Mouse (Mus musculus) CH12.LX (cell line): Measurements from ENCODE around the gene Sult1e1.

Experiments used
- CTCF ChIP-seq, 2 experiments: IDR thresholded peaks in 1 of 2; conservative IDR thresholded peaks in 1 of 2; 2 replicates each; pipeline ENCODE4 v1.5.1; 2011 to 2012; ENCODE audit warnings: low read depth in 2 of 2, low read length in 2 of 2, improper control_type of control experiment in 1 of 2, inconsistent platforms in 1 of 2, mild to moderate bottlenecking in 1 of 2, moderate library complexity in 1 of 2
- EP300 ChIP-seq: IDR thresholded peaks from 2 replicates; pipeline ENCODE4 v1.6.1; 2011; ENCODE audit warnings: low read length, improper control_type of control experiment
- MAX ChIP-seq: IDR thresholded peaks from 2 replicates; pipeline ENCODE4 v1.6.1; 2011; ENCODE audit warnings: low read length, improper control_type of control experiment
- POLR2A ChIP-seq: IDR thresholded peaks from 2 replicates; pipeline ENCODE4 v1.6.1; 2011; ENCODE audit warnings: low read depth, mild to moderate bottlenecking, improper control_type of control experiment, low read length
- POLR2AphosphoS2 ChIP-seq: IDR thresholded peaks from 2 replicates; pipeline ENCODE4 v1.6.1; 2011; ENCODE audit warnings: low read depth, low read length, improper control_type of control experiment
- RAD21 ChIP-seq: IDR thresholded peaks from 2 replicates; pipeline ENCODE4 v1.6.1; 2011; ENCODE audit warnings: low read depth, mild to moderate bottlenecking, low read length, improper control_type of control experiment, moderate library complexity
- TCF12 ChIP-seq: IDR thresholded peaks from 2 replicates; pipeline ENCODE4 v1.6.1; 2014; ENCODE audit warnings: low read depth, mild to moderate bottlenecking, inconsistent platforms, low read length, improper control_type of control experiment
- ZC3H11A ChIP-seq: IDR thresholded peaks from 2 replicates; pipeline ENCODE4 v1.6.1; 2012; ENCODE audit warnings: low read depth, mild to moderate bottlenecking, inconsistent platforms, low read length, improper control_type of control experiment

DNA sequence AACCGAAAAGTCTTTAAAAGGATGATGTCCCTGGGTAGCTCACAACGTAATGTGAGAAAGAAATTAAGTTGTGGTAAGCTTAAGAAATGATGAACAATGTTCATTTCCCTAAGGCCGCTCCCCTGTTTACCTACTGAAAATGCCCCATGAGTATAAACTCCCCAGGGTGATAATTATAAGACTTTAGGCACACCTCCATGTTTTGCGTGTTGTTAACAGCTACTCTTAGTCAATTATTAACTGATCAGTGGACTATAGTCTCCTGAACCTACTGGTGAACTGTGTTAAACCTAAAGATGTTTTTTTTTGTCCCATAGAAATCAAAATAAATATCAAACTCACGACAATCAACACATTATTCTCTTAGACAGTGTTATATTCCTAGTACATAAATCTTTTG, 22.5 kb downstream of the Sult1e1 start, which contains the start of gene Sult1d1:
- TF ChIP-seq POLR2A (no peak), EP300 (no peak), POLR2AphosphoS2 (no peak), CTCF (conservative IDR thresholded peaks at IDR 0.05 in 1 of 2, IDR thresholded peaks at IDR 0.05 in 1 of 2; ENCODE audit: low read depth in 2 of 2, low read length in 2 of 2) (no peak), MAX (no peak), TCF12 (no peak), RAD21 (no peak), ZC3H11A (no peak)
